Mouse (Mus musculus) heart, embryonic 15.5 days (tissue): Measurements from ENCODE around the gene Cdk5rap3. TPM values are rescaled to one million over a fixed set of nuclear protein-coding genes. Genes with fewer than 3 reads are reported as not detected.

Experiments used
- ATAC-seq: fragments of 200-750 bp; cut with Nextera tagmentation; replicated peaks from 2 replicates; pipeline ENCODE4 v1.8.0; 2017; ENCODE audit warnings: low read depth, moderate TSS enrichment; ENCODE audit not compliant: insufficient number of reproducible peaks, insufficient read depth, low FRiP score
- H3K27ac ChIP-seq: fragments of 300-500 bp; sonication (generic); 2 replicates; pipeline ENCODE4 v1.5.1; 2015; ENCODE audit warnings: mild to moderate bottlenecking, inconsistent platforms
- H3K27me3 ChIP-seq: fragments of 300-500 bp; sonication (generic); 2 replicates; pipeline ENCODE4 v1.6.1; 2015; ENCODE audit warnings: inconsistent platforms
- H3K36me3 ChIP-seq: fragments of 300-500 bp; sonication (generic); 2 replicates; pipeline ENCODE4 v1.6.1; 2015; ENCODE audit warnings: mild to moderate bottlenecking, inconsistent platforms
- H3K4me1 ChIP-seq: fragments of 300-500 bp; sonication (generic); replicated peaks from 2 replicates; pipeline ENCODE4 v1.6.1; 2015; ENCODE audit warnings: inconsistent platforms
- H3K4me2 ChIP-seq: fragments of 300-500 bp; sonication (generic); 2 replicates; pipeline ENCODE4 v1.6.1; 2015; ENCODE audit warnings: inconsistent platforms, mild to moderate bottlenecking, moderate library complexity
- H3K4me3 ChIP-seq: fragments of 300-500 bp; sonication (generic); 2 replicates; pipeline ENCODE4 v1.5.1; 2015; ENCODE audit warnings: mild to moderate bottlenecking, inconsistent platforms
- H3K9ac ChIP-seq: fragments of 300-500 bp; sonication (generic); 2 replicates; pipeline ENCODE4 v1.6.1; 2015; ENCODE audit warnings: mild to moderate bottlenecking, inconsistent platforms
- H3K9me3 ChIP-seq: fragments of 300-500 bp; sonication (generic); replicated peaks from 2 replicates; pipeline ENCODE4 v1.6.1; 2016; ENCODE audit warnings: inconsistent platforms
- WGBS: fragments of 180-500 bp; shearing (Covaris S2); methylation state at CpG from one replicate; pipeline ENCODE4 v1.1.7; 2015; ENCODE audit warnings: mixed read lengths; 5-methylcytosine and 5-hydroxymethylcytosine counted together
- polyA plus RNA-seq: library from polyadenylated mRNA; unstranded; fragments of >200 nt; fragmentation: Nextera tagmentation; extraction: Ambion mirVana; gene quantifications from 2 replicates; pipeline ENCODE4 v1.2.1, GENCODE M21; 2015

Gene Cdk5rap3
- polyA plus RNA-seq, 1 experiment from 2014 or later: 45.2 TPM

GRCm38 (mm10) chr11:96872441-96873379 is 43.6 kb downstream of the Cdk5rap3 start:
- Histone ChIP-seq H3K9ac (no peak overlapping the region), H3K9me3 (no peaks in the 10 kb centered on the region), H3K36me3 (no peaks in the 10 kb centered on the region), H3K27ac (no peak overlapping the region), H3K27me3 (peaks cover 49% of the 10 kb centered on the region), H3K4me1 (peaks cover 25% of the 10 kb centered on the region), H3K4me3 (no peak overlapping the region), H3K4me2 (peak overlapping the region; percentile 7)
- 18% methylated on average over 24 of the region's 24 CpGs for WGBS
- ATAC-seq: no peak

GRCm38 (mm10) chr11:96867149-96867548 is 49.1 kb downstream of the Cdk5rap3 start:
- H3K27me3 ChIP-seq: peaks cover 4% of the 10 kb centered on the region; the same call in 1 of the 2 replicates
- H3K9me3 ChIP-seq: no peaks in the 10 kb centered on the region
- 11% methylated on average over 5 of the region's 5 CpGs for WGBS
- no peak for ATAC-seq
- no peak overlapping the region for H3K27ac ChIP-seq
- no peak overlapping the region for H3K4me2 ChIP-seq
- no peak overlapping the region for H3K9ac ChIP-seq
- H3K36me3 ChIP-seq: no peaks in the 10 kb centered on the region
- peaks cover 19% of the 10 kb centered on the region for H3K4me1 ChIP-seq
- no peak overlapping the region for H3K4me3 ChIP-seq

GRCm38 (mm10) chr11:96863206-96863995 is 52.9 kb downstream of the Cdk5rap3 start:
- H3K4me1 ChIP-seq: peaks cover 36% of the 10 kb centered on the region
- WGBS: 17% methylated on average over 26 of the region's 26 CpGs
- H3K36me3 ChIP-seq: no peaks in the 10 kb centered on the region
- peak overlapping the region; percentile 52 for H3K4me2 ChIP-seq
- no peak overlapping the region for H3K27ac ChIP-seq
- H3K27me3 ChIP-seq: no peaks in the 10 kb centered on the region; the same call in 1 of the 2 replicates
- H3K4me3 ChIP-seq: peak overlapping the region; percentile 25
- 0 out of 2 replicates have a peak overlapping the region, but pooled peaks have one; percentile 1 for H3K9ac ChIP-seq
- ATAC-seq: no peak
- no peaks in the 10 kb centered on the region for H3K9me3 ChIP-seq

GRCm38 (mm10) chr11:96862534-96862933 is 53.8 kb downstream of the Cdk5rap3 start:
- Histone ChIP-seq H3K4me1 (peaks cover 36% of the 10 kb centered on the region), H3K9ac (no peak overlapping the region), H3K9me3 (no peaks in the 10 kb centered on the region), H3K36me3 (peaks cover 3% of the 10 kb centered on the region; the same call in 1 of the 2 replicates), H3K4me3 (no peak overlapping the region), H3K27me3 (no peaks in the 10 kb centered on the region; the same call in 1 of the 2 replicates), H3K4me2 (no peak overlapping the region), H3K27ac (no peak overlapping the region; the same call in 1 of the 2 replicates)
- no peak for ATAC-seq
- WGBS: 75% methylated on average over 12 of the region's 12 CpGs

GRCm38 (mm10) chr11:96861878-96862289 is 54.4 kb downstream of the Cdk5rap3 start:
- no peaks in the 10 kb centered on the region for H3K9me3 ChIP-seq
- under 1% methylated on average over 31 of the region's 31 CpGs for WGBS
- H3K9ac ChIP-seq: peak overlapping the region; percentile 41; the same call in 1 of the 2 replicates
- peak overlapping the region; percentile 77 for H3K27ac ChIP-seq
- peak overlapping the region; percentile 50 for H3K4me3 ChIP-seq
- ATAC-seq: peak; percentile 86
- H3K4me2 ChIP-seq: peak overlapping the region; percentile 88
- peaks cover 5% of the 10 kb centered on the region; the same call in 1 of the 2 replicates for H3K36me3 ChIP-seq
- peaks cover 36% of the 10 kb centered on the region for H3K4me1 ChIP-seq
- H3K27me3 ChIP-seq: no peaks in the 10 kb centered on the region; the same call in 1 of the 2 replicates

- peak overlapping the region; percentile 88 for H3K4me2 ChIP-seq
- peaks cover 5% of the 10 kb centered on the region; the same call in 1 of the 2 replicates for H3K36me3 ChIP-seq
- H3K9me3 ChIP-seq: no peaks in the 10 kb centered on the region
- peak overlapping the region; percentile 77 for H3K27ac ChIP-seq
- H3K4me1 ChIP-seq: peaks cover 36% of the 10 kb centered on the region
- H3K4me3 ChIP-seq: peak overlapping the region; percentile 50
- ATAC-seq: peak; percentile 43
- under 1% methylated on average over 20 of the region's 20 CpGs for WGBS
- peak overlapping the region; percentile 41; the same call in 1 of the 2 replicates for H3K9ac ChIP-seq
- H3K27me3 ChIP-seq: no peaks in the 10 kb centered on the region; the same call in 1 of the 2 replicates
Observed at GRCm38 (mm10) chr11:96861446-96861845, 54.9 kb downstream of the Cdk5rap3 start.

- H3K9ac ChIP-seq: no peak overlapping the region
- WGBS: 10% methylated on average over 8 of the region's 8 CpGs
- H3K36me3 ChIP-seq: peaks cover 5% of the 10 kb centered on the region; the same call in 1 of the 2 replicates
- ATAC-seq: peak; percentile 68
- H3K4me3 ChIP-seq: no peak overlapping the region
- H3K27me3 ChIP-seq: no peaks in the 10 kb centered on the region; the same call in 1 of the 2 replicates
- no peaks in the 10 kb centered on the region for H3K9me3 ChIP-seq
- peak overlapping the region; percentile 77 for H3K27ac ChIP-seq
- H3K4me1 ChIP-seq: peaks cover 36% of the 10 kb centered on the region
- H3K4me2 ChIP-seq: peak overlapping the region; percentile 88
Observed at GRCm38 (mm10) chr11:96860564-96860963, 55.7 kb downstream of the Cdk5rap3 start.

- H3K36me3 ChIP-seq: peaks cover 7% of the 10 kb centered on the region; the same call in 1 of the 2 replicates
- H3K9ac ChIP-seq: no peak overlapping the region
- no peak overlapping the region for H3K27ac ChIP-seq
- no peaks in the 10 kb centered on the region; the same call in 1 of the 2 replicates for H3K27me3 ChIP-seq
- H3K4me1 ChIP-seq: peaks cover 36% of the 10 kb centered on the region
- WGBS: 87% methylated on average over 4 of the region's 4 CpGs
- ATAC-seq: no peak
- H3K4me3 ChIP-seq: no peak overlapping the region
- no peak overlapping the region for H3K4me2 ChIP-seq
- H3K9me3 ChIP-seq: no peaks in the 10 kb centered on the region
Observed at GRCm38 (mm10) chr11:96859635-96860034, 56.7 kb downstream of the Cdk5rap3 start.

GRCm38 (mm10) chr11:96857446-96857845 is 58.9 kb downstream of the Cdk5rap3 start:
- Histone ChIP-seq H3K9ac (no peak overlapping the region), H3K36me3 (peaks cover 16% of the 10 kb centered on the region; the same call in 1 of the 2 replicates), H3K4me1 (peaks cover 20% of the 10 kb centered on the region), H3K4me2 (no peak overlapping the region), H3K4me3 (no peak overlapping the region), H3K27ac (no peak overlapping the region), H3K9me3 (no peaks in the 10 kb centered on the region), H3K27me3 (no peaks in the 10 kb centered on the region)
- 66% methylated on average over 5 of the region's 5 CpGs for WGBS
- no peak for ATAC-seq
